In genomic region chr15:101092121-101092828, GRCm38 (mm10) we compare ENCODE assay signal across 9 mouse cellular contexts. TPM values are rescaled to one million over a fixed set of nuclear protein-coding genes. Genes with fewer than 3 reads are reported as not detected.
DNase-seq lines count a peak whose midpoint lies in the region; ATAC-seq and TF ChIP-seq lines count a peak whose summit lies in the region.
"Had no signal": no experiment of that assay in that cellular context is flagged by ENCODE, and none has a peak within 500 bp of the region (broad histone marks: within the 10 kb centered on the region; RNA-seq: fewer than 3 reads in every experiment).

No protein-coding gene starts in this region.

- no peak overlapping the region for H3K4me2 ChIP-seq in lung, postnatal 0 days (replicated peaks; ENCODE audit: low read depth, low read length)
- 0 out of 2 replicates have a peak overlapping the region, but pooled peaks have one; percentile 29 for H3K4me2 ChIP-seq in limb, embryonic 15.5 days

- peak; percentile 37 for ATAC-seq in lung, postnatal 0 days
- ATAC-seq in limb, embryonic 15.5 days (ENCODE audit: insufficient number of reproducible peaks, low FRiP score, low TSS enrichment, low read depth), result no peak

- no peaks in the 10 kb centered on the region for H3K27me3 ChIP-seq in lung, postnatal 0 days (replicated peaks; ENCODE audit: insufficient read depth, low read length)
- H3K27me3 ChIP-seq in hindbrain, embryonic 10.5 days (ENCODE audit: insufficient read depth, poor library complexity, severe bottlenecking), result peaks cover 27% of the 10 kb centered on the region
- no peaks in the 10 kb centered on the region for H3K27me3 ChIP-seq in limb, embryonic 15.5 days

- no peaks in the 10 kb centered on the region for H3K36me3 ChIP-seq in lung, postnatal 0 days (ENCODE audit: insufficient read depth, low read length)
- no peaks in the 10 kb centered on the region for H3K36me3 ChIP-seq in hindbrain, embryonic 10.5 days
- no peaks in the 10 kb centered on the region for H3K36me3 ChIP-seq in limb, embryonic 15.5 days

- no peak for DNase-seq in lung, postnatal 0 days (ENCODE audit: low spot score)
- DNase-seq in lung, adult 2 months, result no peak
- peak; percentile 56 for DNase-seq in hindbrain, embryonic 10.5 days (ENCODE audit: low spot score)
- no peak for DNase-seq in thymus, postnatal 14 days
- no peak for DNase-seq in urinary bladder, postnatal 4 days (ENCODE audit: low spot score in 2 of 2)
- no peak for DNase-seq in right cerebral cortex, postnatal 14 days
- DNase-seq in thymus, postnatal 25 days, result no peak
- DNase-seq: thymus, postnatal 4 days had no signal

- no peak overlapping the region for H3K9ac ChIP-seq in lung, postnatal 0 days (replicated peaks; ENCODE audit: low read depth)
- no peak overlapping the region for H3K9ac ChIP-seq in limb, embryonic 15.5 days

- no peaks in the 10 kb centered on the region for H3K4me1 ChIP-seq in lung, postnatal 0 days (ENCODE audit: insufficient read depth, low read depth, low read length)
- H3K4me1 ChIP-seq in lung, adult 2 months (ENCODE audit: control insufficient read depth, insufficient read depth, low read length), result no peaks in the 10 kb centered on the region
- peaks cover 75% of the 10 kb centered on the region for H3K4me1 ChIP-seq in hindbrain, embryonic 10.5 days (replicated peaks)
- peaks cover 25% of the 10 kb centered on the region for H3K4me1 ChIP-seq in limb, embryonic 15.5 days

- TF ChIP-seq CTCF in lung, postnatal 0 days (IDR thresholded peaks at IDR 0.05), result no peak
- no peak for TF ChIP-seq CTCF in lung, adult 2 months (IDR thresholded peaks at IDR 0.05; ENCODE audit: insufficient read depth, low read length)

- H3K27ac ChIP-seq in lung, postnatal 0 days (ENCODE audit: low read length), result no peak overlapping the region
- peak overlapping the region; percentile 89 for H3K27ac ChIP-seq in hindbrain, embryonic 10.5 days
- H3K27ac ChIP-seq in limb, embryonic 15.5 days, result no peak overlapping the region

- WGBS in lung, postnatal 0 days, result 56% methylated on average over 14 of the region's 14 CpGs
- 59% methylated on average over 14 of the region's 14 CpGs for WGBS in lung, adult 2 months
- WGBS in hindbrain, embryonic 10.5 days, result 17% methylated on average over 14 of the region's 14 CpGs
- 39% methylated on average over 14 of the region's 14 CpGs for WGBS in limb, embryonic 15.5 days

- peak; percentile 27; the same call in 1 of the 2 replicates for TF ChIP-seq EP300 in lung, postnatal 0 days (IDR thresholded peaks at IDR 0.05)

- TF ChIP-seq POLR2A in lung, adult 2 months (IDR thresholded peaks at IDR 0.05; ENCODE audit: borderline replicate concordance, extremely low read depth, low read depth, low read length), result no peak

- H3K9me3 ChIP-seq in lung, postnatal 0 days (ENCODE audit: low read length), result no peaks in the 10 kb centered on the region
- H3K9me3 ChIP-seq in hindbrain, embryonic 10.5 days, result no peaks in the 10 kb centered on the region
- H3K9me3 ChIP-seq in limb, embryonic 15.5 days, result no peaks in the 10 kb centered on the region

- no peak overlapping the region for H3K4me3 ChIP-seq in lung, postnatal 0 days (ENCODE audit: low read depth, low read length)
- H3K4me3 ChIP-seq in lung, adult 2 months (replicated peaks; ENCODE audit: extremely low read depth, low read depth, low read length), result no peak overlapping the region
- H3K4me3 ChIP-seq in hindbrain, embryonic 10.5 days, result peak overlapping the region; percentile 34
- no peak overlapping the region for H3K4me3 ChIP-seq in limb, embryonic 15.5 days

RNA-seq across cellular contexts. Expression of gene Fignl2, which starts 13.9 kb away (rescaled TPM):
- 0.48 and 0.60 TPM in 2 replicates for polyA plus RNA-seq in lung, postnatal 0 days (2015; fragmentation: Nextera tagmentation; extraction: Ambion mirVana)
- 9.3 and 10.6 TPM in 2 replicates for polyA plus RNA-seq in lung, adult 2 months (2012; rRNA removed)
- polyA plus RNA-seq in hindbrain, embryonic 10.5 days (2016; fragmentation: Nextera tagmentation; extraction: Ambion mirVana), result 1.4 TPM in 2 replicates
- polyA plus RNA-seq in limb, embryonic 15.5 days (2015; fragmentation: Nextera tagmentation; extraction: Ambion mirVana), result 0.09 and 0.12 TPM in 2 replicates

RNA-seq across cellular contexts. Expression of gene Ankrd33, which starts 23.3 kb away (rescaled TPM):
- polyA plus RNA-seq in lung, postnatal 0 days (2015; fragmentation: Nextera tagmentation; extraction: Ambion mirVana), result 0.13 TPM in 1 of 2 replicates, not detected in the other
- polyA plus RNA-seq in lung, adult 2 months (2012; rRNA removed), result 0.10 and 0.28 TPM in 2 replicates
- not detected in 2 replicates for polyA plus RNA-seq in hindbrain, embryonic 10.5 days (2016; fragmentation: Nextera tagmentation; extraction: Ambion mirVana)
- not detected in 2 replicates for polyA plus RNA-seq in limb, embryonic 15.5 days (2015; fragmentation: Nextera tagmentation; extraction: Ambion mirVana)

RNA-seq across cellular contexts. Expression of gene Acvrl1, which starts 36.0 kb away (rescaled TPM):
- 159 and 168 TPM in 2 replicates for polyA plus RNA-seq in lung, postnatal 0 days (2015; fragmentation: Nextera tagmentation; extraction: Ambion mirVana)
- 672 and 695 TPM in 2 replicates for polyA plus RNA-seq in lung, adult 2 months (2012; rRNA removed)
- polyA plus RNA-seq in hindbrain, embryonic 10.5 days (2016; fragmentation: Nextera tagmentation; extraction: Ambion mirVana), result 8.7 and 10.8 TPM in 2 replicates
- 16.3 and 17.7 TPM in 2 replicates for polyA plus RNA-seq in limb, embryonic 15.5 days (2015; fragmentation: Nextera tagmentation; extraction: Ambion mirVana)

RNA-seq across cellular contexts. Expression of gene Gm47841, which starts 45.1 kb away (rescaled TPM):
- polyA plus RNA-seq in lung, postnatal 0 days (2015; fragmentation: Nextera tagmentation; extraction: Ambion mirVana), result not detected in 2 replicates
- polyA plus RNA-seq in lung, adult 2 months (2012; rRNA removed), result 0.15 and 0.22 TPM in 2 replicates
- not detected in 2 replicates for polyA plus RNA-seq in hindbrain, embryonic 10.5 days (2016; fragmentation: Nextera tagmentation; extraction: Ambion mirVana)
- polyA plus RNA-seq in limb, embryonic 15.5 days (2015; fragmentation: Nextera tagmentation; extraction: Ambion mirVana), result not detected in 2 replicates
